Mouse (Mus musculus) gastrocnemius, postnatal 36 days (tissue): ENCODE measurements around the gene Tymp. TPM values are rescaled to one million over a fixed set of nuclear protein-coding genes. Genes with fewer than 3 reads are reported as not detected.

Source experiments
- DNase-seq, 2 experiments: peaks; one replicate each; pipeline ENCODE4 v3.0.0; 2022
- intact Hi-C: fragments of 180-260 bp; cut with DNase I; formaldehyde crosslinking; loops from one replicate; pipeline ENCODE4 v1.15.1; 2025
- total RNA-seq, 2 experiments: library from RNA; stranded (reverse); gene quantifications; 2 replicates each; pipeline ENCODE4 v1.2.3; 2021

The Tymp gene
- total RNA-seq, 2 experiments from 2014 or later: 0.35 to 0.48 TPM

GRCm38 (mm10) chr15:89340136-89340535 is 36.7 kb downstream of the Tymp start:
- DNase-seq: no peak

GRCm38 (mm10) chr15:89339696-89340095 is 37.1 kb downstream of the Tymp start:
- DNase-seq: no peak
- intact Hi-C loops: loop anchor here (10.0 kb wide), 1 partner anchor 195 kb away; no protein-coding TSS in a partner anchor

More at GRCm38 (mm10) chr15:89340136-89340535, 36.7 kb downstream of the Tymp start:
- intact Hi-C loops: loop anchor here (10.0 kb wide), 1 partner anchor 195 kb away; no protein-coding TSS in a partner anchor

- no peak for DNase-seq
- intact Hi-C loops: no loop called here
Measured at GRCm38 (mm10) chr15:89336422-89336821, 40.4 kb downstream of the Tymp start.

GRCm38 (mm10) chr15:89334774-89335537 is 41.9 kb downstream of the Tymp start:
- intact Hi-C loops: no loop called here
- DNase-seq: no peak

GRCm38 (mm10) chr15:89334271-89334670 is 42.6 kb downstream of the Tymp start, which contains the start of gene Miox:
TSS of gene Miox (plus strand) at chr15:89334398.
- intact Hi-C loops: no loop called here
- DNase-seq: no peak

- intact Hi-C loops: no loop called here
- DNase-seq: no peak
Measured at GRCm38 (mm10) chr15:89326441-89326840, 50.4 kb downstream of the Tymp start.

- no peak for DNase-seq
- intact Hi-C loops: no loop called here
Measured at GRCm38 (mm10) chr15:89323656-89324055, 53.2 kb downstream of the Tymp start.

- intact Hi-C loops: no loop called here
- DNase-seq: no peak
Measured at GRCm38 (mm10) chr15:89322670-89323522, 53.9 kb downstream of the Tymp start, which contains the start of gene Adm2. TSS of gene Adm2 (plus strand) at chr15:89322720.

Other genes with a start within 250 kb of the Tymp start
- 1 to 10 TPM; 4.9 to 6.4 TPM for gene Hdac10, start 248.3 kb downstream of the Tymp start, total RNA-seq
- 100 to 1,000 TPM; 131 to 136 TPM for gene Mapk12, start 236.3 kb downstream of the Tymp start, total RNA-seq
- 1 to 10 TPM in 1 of 2 experiments, under 1 TPM in 1; 0.79 to 1.1 TPM for gene Mapk11, start 227.4 kb downstream of the Tymp start, total RNA-seq
- 1 to 10 TPM; 8.9 to 9.6 TPM for gene Plxnb2, start 196.3 kb downstream of the Tymp start, total RNA-seq
- gene Dennd6b, start 180.5 kb downstream of the Tymp start, total RNA-seq: 1 to 10 TPM; 7.6 to 9.0 TPM
- gene Ppp6r2, start 165.5 kb downstream of the Tymp start, total RNA-seq: 10 to 100 TPM; 81.0 to 85.9 TPM
- gene Sbf1, start 61.7 kb downstream of the Tymp start, total RNA-seq: 10 to 100 TPM; 62.0 to 62.1 TPM
- not detected for gene Adm2, start 54.3 kb downstream of the Tymp start, total RNA-seq
- gene Miox, start 42.6 kb downstream of the Tymp start, total RNA-seq: not detected
- gene Lmf2, start 21.4 kb downstream of the Tymp start, total RNA-seq: 10 to 100 TPM; 12.0 to 12.6 TPM
- 10 to 100 TPM; 36.7 to 43.0 TPM for gene Ncaph2, start 21.3 kb downstream of the Tymp start, total RNA-seq
- gene Sco2, start 3.2 kb downstream of the Tymp start, total RNA-seq: 10 to 100 TPM; 12.0 to 19.1 TPM
- gene Odf3b, start 2.2 kb upstream of the Tymp start, total RNA-seq: under 1 TPM; 0.42 to 0.87 TPM
- gene Klhdc7b, start 7.9 kb upstream of the Tymp start, total RNA-seq: not detected
- gene Syce3, start 33.5 kb upstream of the Tymp start, total RNA-seq: not detected
- gene Cpt1b, start 48.8 kb upstream of the Tymp start, total RNA-seq: 100 to 1,000 TPM; 255 to 278 TPM
- under 1 TPM; 0.20 to 0.47 TPM for gene C730034F03Rik, start 52.5 kb upstream of the Tymp start, total RNA-seq
- 1 to 10 TPM in 1 of 2 experiments, not detected in 1; 1.5 TPM for gene Gm44502, start 52.7 kb upstream of the Tymp start, total RNA-seq
- 10 to 100 TPM; 20.8 to 30.0 TPM for gene Chkb, start 52.9 kb upstream of the Tymp start, total RNA-seq
- gene Mapk8ip2, start 76.9 kb upstream of the Tymp start, total RNA-seq: under 1 TPM; 0.28 to 0.30 TPM
- gene Arsa, start 100.4 kb upstream of the Tymp start, total RNA-seq: 1 to 10 TPM; 3.0 to 3.8 TPM
- gene Shank3, start 122.6 kb upstream of the Tymp start, total RNA-seq: 10 to 100 TPM; 14.4 to 15.5 TPM
- gene Acr, start 191.3 kb upstream of the Tymp start, total RNA-seq: under 1 TPM; 0.28 to 0.30 TPM
- gene Rabl2, start 214.9 kb upstream of the Tymp start, total RNA-seq: 1 to 10 TPM; 1.8 to 3.1 TPM